Mouse (Mus musculus) hindbrain, embryonic 16.5 days (tissue): Measurements from ENCODE around the gene Defb19. TPM values are rescaled to one million over a fixed set of nuclear protein-coding genes. Genes with fewer than 3 reads are reported as not detected.

ENCODE experiments used
- ATAC-seq: fragments of 200-750 bp; cut with Nextera tagmentation; 2 replicates; pipeline ENCODE4 v1.8.0; 2017; ENCODE audit warnings: moderate TSS enrichment, moderate library complexity
- H3K27ac ChIP-seq: fragments of 300-500 bp; sonication (generic); 2 replicates; pipeline ENCODE4 v1.5.1; 2014; ENCODE audit warnings: low read depth, mild to moderate bottlenecking, control low read depth, low read length, moderate library complexity
- H3K27me3 ChIP-seq: fragments of 300-500 bp; sonication (generic); replicated peaks from 2 replicates; pipeline ENCODE4 v1.6.1; 2014; ENCODE audit warnings: low read length; ENCODE audit not compliant: control insufficient read depth, insufficient read depth
- H3K36me3 ChIP-seq: fragments of 300-500 bp; sonication (generic); 2 replicates; pipeline ENCODE4 v1.6.1; 2014; ENCODE audit warnings: mild to moderate bottlenecking, low read length, moderate library complexity, mixed read lengths; ENCODE audit not compliant: control insufficient read depth, insufficient read depth
- H3K4me1 ChIP-seq: fragments of 300-500 bp; sonication (generic); 2 replicates; pipeline ENCODE4 v1.6.1; 2014; ENCODE audit warnings: low read depth, low read length; ENCODE audit not compliant: control insufficient read depth, insufficient read depth
- H3K4me2 ChIP-seq: fragments of 300-500 bp; sonication (generic); 2 replicates; pipeline ENCODE4 v1.6.1; 2014; ENCODE audit warnings: mild to moderate bottlenecking, low read length, control low read depth, moderate library complexity
- H3K4me3 ChIP-seq: fragments of 300-500 bp; sonication (generic); 2 replicates; pipeline ENCODE4 v1.5.1; 2014; ENCODE audit warnings: mild to moderate bottlenecking, low read length, control low read depth, moderate library complexity
- H3K9ac ChIP-seq: fragments of 300-500 bp; sonication (generic); 2 replicates; pipeline ENCODE4 v1.6.1; 2014; ENCODE audit warnings: low read depth, mild to moderate bottlenecking, control low read depth, low read length, moderate library complexity
- H3K9me3 ChIP-seq: fragments of 300-500 bp; sonication (generic); 2 replicates; pipeline ENCODE4 v1.6.1; 2014; ENCODE audit warnings: mild to moderate bottlenecking, low read length, moderate library complexity; ENCODE audit not compliant: control insufficient read depth
- WGBS: fragments of 180-500 bp; shearing (Covaris S2); extraction: QIAGEN DNeasy Blood & Tissue Kit; methylation state at CpG from one replicate; pipeline ENCODE4 v1.1.7; 2014; 5-methylcytosine and 5-hydroxymethylcytosine counted together
- polyA plus RNA-seq: library from polyadenylated mRNA; unstranded; fragments of >200 nt; fragmentation: Nextera tagmentation; extraction: Ambion mirVana; gene quantifications from 2 replicates; pipeline ENCODE4 v1.2.1, GENCODE M21; 2015

Defb19 gene
- polyA plus RNA-seq, 1 experiment from 2014 or later = not detected

- Histone ChIP-seq H3K4me1 (no peaks in the 10 kb centered on the region), H3K36me3 (no peaks in the 10 kb centered on the region), H3K27ac (no peak overlapping the region), H3K27me3 (0 out of 2 replicates have a peak, but pooled peaks cover 2% of the 10 kb centered on the region), H3K4me3 (no peak overlapping the region), H3K4me2 (no peak overlapping the region), H3K9me3 (no peaks in the 10 kb centered on the region), H3K9ac (no peak overlapping the region)
- WGBS = 73% methylated on average over 9 of the region's 9 CpGs
- ATAC-seq = no peak
These were observed 40.4 kb upstream of the Defb19 start for GRCm38 (mm10) chr2:152620367-152621134.

GRCm38 (mm10) chr2:152617374-152617773 lies 37.3 kb upstream of the Defb19 start:
- WGBS = 61% methylated on average over 5 of the region's 5 CpGs
- no peak overlapping the region for H3K4me3 ChIP-seq

GRCm38 (mm10) chr2:152616470-152616869 lies 36.4 kb upstream of the Defb19 start:
- Histone ChIP-seq H3K4me3 (no peak overlapping the region), H3K4me2 (no peak overlapping the region), H3K27ac (no peak overlapping the region), H3K9ac (no peak overlapping the region), H3K36me3 (no peaks in the 10 kb centered on the region), H3K9me3 (no peaks in the 10 kb centered on the region), H3K27me3 (no peaks in the 10 kb centered on the region), H3K4me1 (no peaks in the 10 kb centered on the region)
- 80% methylated on average over 6 of the region's 6 CpGs for WGBS
- ATAC-seq = no peak

More at GRCm38 (mm10) chr2:152617374-152617773, 37.3 kb upstream of the Defb19 start:
- no peak overlapping the region for H3K4me2 ChIP-seq
- no peaks in the 10 kb centered on the region for H3K9me3 ChIP-seq
- H3K27ac ChIP-seq = no peak overlapping the region
- no peaks in the 10 kb centered on the region for H3K27me3 ChIP-seq
- H3K4me1 ChIP-seq = no peaks in the 10 kb centered on the region
- H3K9ac ChIP-seq = no peak overlapping the region
- no peak for ATAC-seq
- H3K36me3 ChIP-seq = no peaks in the 10 kb centered on the region

GRCm38 (mm10) chr2:152615563-152615962 lies 35.5 kb upstream of the Defb19 start:
- no peak overlapping the region for H3K27ac ChIP-seq
- peak; percentile 76 for ATAC-seq
- no peak overlapping the region for H3K4me3 ChIP-seq
- no peaks in the 10 kb centered on the region for H3K36me3 ChIP-seq
- no peaks in the 10 kb centered on the region for H3K4me1 ChIP-seq
- H3K9me3 ChIP-seq = no peaks in the 10 kb centered on the region
- H3K9ac ChIP-seq = no peak overlapping the region
- no peaks in the 10 kb centered on the region for H3K27me3 ChIP-seq
- H3K4me2 ChIP-seq = no peak overlapping the region
- WGBS = 10% methylated on average over 7 of the region's 7 CpGs

- Histone ChIP-seq H3K4me1 (no peaks in the 10 kb centered on the region), H3K4me2 (no peak overlapping the region), H3K27me3 (no peaks in the 10 kb centered on the region), H3K9me3 (no peaks in the 10 kb centered on the region), H3K36me3 (no peaks in the 10 kb centered on the region), H3K4me3 (no peak overlapping the region), H3K9ac (no peak overlapping the region), H3K27ac (no peak overlapping the region)
- no peak for ATAC-seq
- WGBS = 29% methylated on average over 8 of the region's 8 CpGs
These were observed 32.1 kb upstream of the Defb19 start for GRCm38 (mm10) chr2:152612193-152612592.

- no peak for ATAC-seq
- WGBS = 92% methylated on average over 1 of the region's 1 CpGs
- H3K4me1 ChIP-seq = no peaks in the 10 kb centered on the region
- no peaks in the 10 kb centered on the region for H3K36me3 ChIP-seq
- H3K27ac ChIP-seq = no peak overlapping the region
- H3K9ac ChIP-seq = no peak overlapping the region
- no peaks in the 10 kb centered on the region for H3K27me3 ChIP-seq
- H3K4me3 ChIP-seq = no peak overlapping the region
- no peaks in the 10 kb centered on the region for H3K9me3 ChIP-seq
- H3K4me2 ChIP-seq = no peak overlapping the region
These were observed 28.6 kb upstream of the Defb19 start for GRCm38 (mm10) chr2:152608719-152609118.

GRCm38 (mm10) chr2:152607746-152608145 lies 27.6 kb upstream of the Defb19 start:
- Histone ChIP-seq H3K27me3 (no peaks in the 10 kb centered on the region), H3K4me2 (no peak overlapping the region), H3K36me3 (no peaks in the 10 kb centered on the region), H3K4me1 (no peaks in the 10 kb centered on the region), H3K9ac (no peak overlapping the region), H3K4me3 (no peak overlapping the region), H3K27ac (no peak overlapping the region), H3K9me3 (no peaks in the 10 kb centered on the region)
- no peak for ATAC-seq
- WGBS = 61% methylated on average over 6 of the region's 6 CpGs

GRCm38 (mm10) chr2:152604057-152604456 lies 23.9 kb upstream of the Defb19 start, which contains the start of gene Defb36:
TSS of gene Defb36 (plus strand) at chr2:152604327.
- Histone ChIP-seq H3K4me3 (no peak within 1 kb of the TSS), H3K27me3 (no peaks in the 10 kb centered on the region), H3K4me2 (no peak within 1 kb of the TSS), H3K9ac (no peak within 1 kb of the TSS), H3K27ac (no peak within 1 kb of the TSS), H3K4me1 (no peaks in the 10 kb centered on the region), H3K9me3 (no peaks in the 10 kb centered on the region), H3K36me3 (no peaks in the 10 kb centered on the region)
- ATAC-seq = no peak
- WGBS = 84% methylated on average over 15 of the region's 15 CpGs

- no peak overlapping the region for H3K4me2 ChIP-seq
- H3K27me3 ChIP-seq = no peaks in the 10 kb centered on the region
- 72% methylated on average over 4 of the region's 4 CpGs for WGBS
- H3K9ac ChIP-seq = no peak overlapping the region
- H3K9me3 ChIP-seq = no peaks in the 10 kb centered on the region
- H3K4me3 ChIP-seq = no peak overlapping the region
- no peak for ATAC-seq
- no peaks in the 10 kb centered on the region for H3K4me1 ChIP-seq
- no peaks in the 10 kb centered on the region for H3K36me3 ChIP-seq
- H3K27ac ChIP-seq = no peak overlapping the region
These were observed 21.3 kb upstream of the Defb19 start for GRCm38 (mm10) chr2:152601275-152601960.
